8 mouse cellular contexts compared by ENCODE assay signal in genomic region chr10:86730823-86731499, GRCm38 (mm10). TPM values are rescaled to one million over a fixed set of nuclear protein-coding genes. Genes with fewer than 3 reads are reported as not detected.
DNase-seq lines count a peak whose midpoint lies in the region; ATAC-seq and TF ChIP-seq lines count a peak whose summit lies in the region.

No protein-coding gene starts in this region.

- TF ChIP-seq POLR2A in heart, adult 2 months (IDR thresholded peaks at IDR 0.05; ENCODE audit: insufficient read depth, low read depth, low read length) = no peak
- no peak for TF ChIP-seq POLR2A in kidney, adult 2 months (IDR thresholded peaks at IDR 0.05; ENCODE audit: low read depth, low read length)

- no peak for ATAC-seq in embryonic facial prominence, embryonic 13.5 days (ENCODE audit: insufficient number of reproducible peaks, insufficient read depth, low FRiP score, low TSS enrichment, low read depth)
- ATAC-seq in limb, embryonic 12.5 days (ENCODE audit: insufficient number of reproducible peaks, insufficient read depth, low FRiP score, low TSS enrichment, low read depth) = peak; percentile 32; the same call in 1 of the 2 replicates
- no peak for ATAC-seq in midbrain, embryonic 14.5 days (ENCODE audit: low FRiP score, low TSS enrichment)

- H3K27me3 ChIP-seq in embryonic facial prominence, embryonic 13.5 days = no peaks in the 10 kb centered on the region
- H3K27me3 ChIP-seq in heart, adult 2 months (ENCODE audit: control insufficient read depth, insufficient read depth, low read length) = no peaks in the 10 kb centered on the region
- H3K27me3 ChIP-seq in kidney, adult 2 months (replicated peaks; ENCODE audit: control insufficient read depth, insufficient read depth, low read length) = no peaks in the 10 kb centered on the region
- H3K27me3 ChIP-seq in limb, embryonic 12.5 days = 0 out of 2 replicates have a peak, but pooled peaks cover 4% of the 10 kb centered on the region
- H3K27me3 ChIP-seq in midbrain, embryonic 14.5 days (ENCODE audit: control insufficient read depth, insufficient read depth, low read length) = no peaks in the 10 kb centered on the region

- H3K27ac ChIP-seq in embryonic facial prominence, embryonic 13.5 days = peak overlapping the region; percentile 77
- H3K27ac ChIP-seq in heart, adult 2 months = no peak overlapping the region
- H3K27ac ChIP-seq in kidney, adult 2 months (ENCODE audit: insufficient read depth, low read depth, low read length) = no peak overlapping the region
- no peak overlapping the region for H3K27ac ChIP-seq in limb, embryonic 12.5 days
- H3K27ac ChIP-seq in midbrain, embryonic 14.5 days (replicated peaks; ENCODE audit: low read depth, low read length) = no peak overlapping the region

- WGBS in embryonic facial prominence, embryonic 13.5 days = 8% methylated on average over 22 of the region's 22 CpGs
- WGBS in heart, adult 2 months = 7% methylated on average over 22 of the region's 22 CpGs
- 5% methylated on average over 22 of the region's 22 CpGs for WGBS in kidney, adult 2 months
- 9% methylated on average over 22 of the region's 22 CpGs for WGBS in limb, embryonic 12.5 days
- 11% methylated on average over 22 of the region's 22 CpGs for WGBS in midbrain, embryonic 14.5 days

- DNase-seq in 3T3-L1 (ENCODE audit: low read depth, low spot score) = peak; percentile 87
- DNase-seq in adrenal gland, postnatal 4 days (ENCODE audit: low spot score in 2 of 2) = peak; percentile 52 to 69
- DNase-seq in heart, adult 2 months = peak; percentile 80 to 88
- peak; percentile 88 for DNase-seq in kidney, adult 2 months
- peak; percentile 91 for DNase-seq in midbrain, embryonic 14.5 days
- DNase-seq in spleen, adult 18-20 months = peak; percentile 66 to 88

- H3K36me3 ChIP-seq in embryonic facial prominence, embryonic 13.5 days = no peaks in the 10 kb centered on the region
- no peaks in the 10 kb centered on the region for H3K36me3 ChIP-seq in heart, adult 2 months (ENCODE audit: control insufficient read depth, insufficient read depth, low read length)
- no peaks in the 10 kb centered on the region for H3K36me3 ChIP-seq in kidney, adult 2 months (ENCODE audit: control insufficient read depth, insufficient read depth, low read length)
- H3K36me3 ChIP-seq in limb, embryonic 12.5 days = no peaks in the 10 kb centered on the region
- H3K36me3 ChIP-seq in midbrain, embryonic 14.5 days (ENCODE audit: control insufficient read depth, insufficient read depth, low read length) = no peaks in the 10 kb centered on the region

- TF ChIP-seq EP300 in heart, adult 2 months (IDR thresholded peaks at IDR 0.05; ENCODE audit: insufficient read depth, low read depth, low read length) = peak; percentile 36; the same call in 1 of the 2 replicates

- peaks cover 27% of the 10 kb centered on the region for H3K4me1 ChIP-seq in embryonic facial prominence, embryonic 13.5 days
- H3K4me1 ChIP-seq in heart, adult 2 months (ENCODE audit: control insufficient read depth, insufficient read depth, low read length) = peaks cover 2% of the 10 kb centered on the region; the same call in 1 of the 2 replicates
- H3K4me1 ChIP-seq in kidney, adult 2 months (ENCODE audit: control insufficient read depth, insufficient read depth, low read length) = no peaks in the 10 kb centered on the region
- H3K4me1 ChIP-seq in limb, embryonic 12.5 days (replicated peaks) = peaks cover 21% of the 10 kb centered on the region
- H3K4me1 ChIP-seq in midbrain, embryonic 14.5 days (ENCODE audit: control insufficient read depth, insufficient read depth, low read length) = peaks cover 5% of the 10 kb centered on the region; the same call in 1 of the 2 replicates

- H3K79me2 ChIP-seq in heart, adult 2 months (replicated peaks; ENCODE audit: control insufficient read depth, insufficient read depth, low read length) = no peaks in the 10 kb centered on the region

- TF ChIP-seq CTCF in heart, adult 2 months (IDR thresholded peaks at IDR 0.05) = peak; percentile 94
- peak; percentile 84 for TF ChIP-seq CTCF in kidney, adult 2 months (conservative IDR thresholded peaks at IDR 0.05; ENCODE audit: insufficient read depth, insufficient read length, low read depth, low read length)

- H3K9ac ChIP-seq in embryonic facial prominence, embryonic 13.5 days = peak overlapping the region; percentile 73
- H3K9ac ChIP-seq in heart, adult 2 months (ENCODE audit: low read depth, low read length) = peak overlapping the region; percentile 13
- peak overlapping the region; percentile 52 for H3K9ac ChIP-seq in limb, embryonic 12.5 days (replicated peaks)
- peak overlapping the region; percentile 44 for H3K9ac ChIP-seq in midbrain, embryonic 14.5 days (replicated peaks; ENCODE audit: low read length)

- intact Hi-C loops in heart, adult 2 months (cut with DNase I) = loop anchor here (2.0 kb wide), 2 partner anchors 94 to 256 kb away; no protein-coding TSS in a partner anchor

- H3K4me3 ChIP-seq in embryonic facial prominence, embryonic 13.5 days = peak overlapping the region; percentile 52
- H3K4me3 ChIP-seq in heart, adult 2 months = peak overlapping the region; percentile 51
- peak overlapping the region; percentile 47 for H3K4me3 ChIP-seq in kidney, adult 2 months (ENCODE audit: insufficient read depth, low read depth, low read length)
- H3K4me3 ChIP-seq in limb, embryonic 12.5 days (replicated peaks) = peak overlapping the region; percentile 47
- H3K4me3 ChIP-seq in midbrain, embryonic 14.5 days (replicated peaks; ENCODE audit: low read depth, low read length) = peak overlapping the region; percentile 40

- peak overlapping the region; percentile 67 for H3K4me2 ChIP-seq in embryonic facial prominence, embryonic 13.5 days
- peak overlapping the region; percentile 61 for H3K4me2 ChIP-seq in limb, embryonic 12.5 days
- peak overlapping the region; percentile 67 for H3K4me2 ChIP-seq in midbrain, embryonic 14.5 days (ENCODE audit: low read length)

- H3K9me3 ChIP-seq in embryonic facial prominence, embryonic 13.5 days = no peaks in the 10 kb centered on the region
- no peaks in the 10 kb centered on the region for H3K9me3 ChIP-seq in limb, embryonic 12.5 days
- H3K9me3 ChIP-seq in midbrain, embryonic 14.5 days (ENCODE audit: control insufficient read depth, low read length) = no peaks in the 10 kb centered on the region

RNA-seq across cellular contexts. Expression of gene Ttc41, which starts 25.4 kb away (rescaled TPM):
- 1 to 10 TPM; 2.8 to 4.3 TPM for total RNA-seq in adrenal gland, postnatal 4 days (2021)
- polyA plus RNA-seq in embryonic facial prominence, embryonic 13.5 days (2015; fragmentation: Nextera tagmentation; extraction: Ambion mirVana) = 1.7 TPM in 2 replicates
- 1 to 10 TPM; 2.1 to 2.2 TPM for total RNA-seq in heart, adult 2 months (2021)
- 1.2 and 2.1 TPM in 2 replicates for polyA plus RNA-seq in heart, adult 2 months (2012; rRNA removed)
- 1.7 and 1.8 TPM in 2 replicates for polyA plus RNA-seq in kidney, adult 2 months (2012; rRNA removed)
- polyA plus RNA-seq in limb, embryonic 12.5 days (2016; fragmentation: Nextera tagmentation; extraction: Ambion mirVana) = 2.1 and 2.5 TPM in 2 replicates
- 0.61 and 2.5 TPM in 2 replicates for polyA plus RNA-seq in midbrain, embryonic 14.5 days (2014; fragmentation: Nextera tagmentation; extraction: Ambion mirVana)

RNA-seq across cellular contexts. Expression of gene Hsp90b1, which starts 25.7 kb away (rescaled TPM):
- 100 to 1,000 TPM; 505 to 525 TPM for total RNA-seq in adrenal gland, postnatal 4 days (2021)
- polyA plus RNA-seq in embryonic facial prominence, embryonic 13.5 days (2015; fragmentation: Nextera tagmentation; extraction: Ambion mirVana) = 638 and 646 TPM in 2 replicates
- total RNA-seq in heart, adult 2 months (2021) = 100 to 1,000 TPM; 374 to 483 TPM
- 44.4 and 127 TPM in 2 replicates for polyA plus RNA-seq in heart, adult 2 months (2012; rRNA removed)
- polyA plus RNA-seq in kidney, adult 2 months (2012; rRNA removed) = 47.4 and 64.6 TPM in 2 replicates
- 588 and 626 TPM in 2 replicates for polyA plus RNA-seq in limb, embryonic 12.5 days (2016; fragmentation: Nextera tagmentation; extraction: Ambion mirVana)
- 176 and 242 TPM in 2 replicates for polyA plus RNA-seq in midbrain, embryonic 14.5 days (2014; fragmentation: Nextera tagmentation; extraction: Ambion mirVana)

RNA-seq across cellular contexts. Expression of gene Gm49358, which starts 32.8 kb away (rescaled TPM):
- 1 to 10 TPM; 4.8 to 6.2 TPM for total RNA-seq in adrenal gland, postnatal 4 days (2021)
- not detected in 2 replicates for polyA plus RNA-seq in embryonic facial prominence, embryonic 13.5 days (2015; fragmentation: Nextera tagmentation; extraction: Ambion mirVana)
- 10 to 100 TPM; 10.5 to 14.3 TPM for total RNA-seq in heart, adult 2 months (2021)
- not detected in 2 replicates for polyA plus RNA-seq in heart, adult 2 months (2012; rRNA removed)
- not detected in 2 replicates for polyA plus RNA-seq in kidney, adult 2 months (2012; rRNA removed)
- polyA plus RNA-seq in limb, embryonic 12.5 days (2016; fragmentation: Nextera tagmentation; extraction: Ambion mirVana) = not detected in 2 replicates
- polyA plus RNA-seq in midbrain, embryonic 14.5 days (2014; fragmentation: Nextera tagmentation; extraction: Ambion mirVana) = 0.87 TPM in 1 of 2 replicates, not detected in the other

RNA-seq across cellular contexts. Expression of gene Nt5dc3, which starts 47.8 kb away (rescaled TPM):
- total RNA-seq in adrenal gland, postnatal 4 days (2021) = 10 to 100 TPM; 23.4 to 25.5 TPM
- 1.3 and 1.5 TPM in 2 replicates for polyA plus RNA-seq in embryonic facial prominence, embryonic 13.5 days (2015; fragmentation: Nextera tagmentation; extraction: Ambion mirVana)
- total RNA-seq in heart, adult 2 months (2021) = 10 to 100 TPM; 33.9 to 36.6 TPM
- 25.3 and 45.6 TPM in 2 replicates for polyA plus RNA-seq in heart, adult 2 months (2012; rRNA removed)
- polyA plus RNA-seq in kidney, adult 2 months (2012; rRNA removed) = 5.9 and 6.9 TPM in 2 replicates
- 0.94 and 1.0 TPM in 2 replicates for polyA plus RNA-seq in limb, embryonic 12.5 days (2016; fragmentation: Nextera tagmentation; extraction: Ambion mirVana)
- polyA plus RNA-seq in midbrain, embryonic 14.5 days (2014; fragmentation: Nextera tagmentation; extraction: Ambion mirVana) = 14.9 and 17.2 TPM in 2 replicates

Comparison
In these comparisons a context has a peak if more than half of its experiments do, and no peak if none do; other contexts are left out.
1. H3K9ac ChIP-seq: peak in every context shown above with its lines; median percentile 73 in embryonic facial prominence, embryonic 13.5 days; 52 in limb, embryonic 12.5 days; 44 in midbrain, embryonic 14.5 days; 13 in heart, adult 2 months.